Mouse (Mus musculus): Measurements from ENCODE around the gene Arid3a.

DNA sequence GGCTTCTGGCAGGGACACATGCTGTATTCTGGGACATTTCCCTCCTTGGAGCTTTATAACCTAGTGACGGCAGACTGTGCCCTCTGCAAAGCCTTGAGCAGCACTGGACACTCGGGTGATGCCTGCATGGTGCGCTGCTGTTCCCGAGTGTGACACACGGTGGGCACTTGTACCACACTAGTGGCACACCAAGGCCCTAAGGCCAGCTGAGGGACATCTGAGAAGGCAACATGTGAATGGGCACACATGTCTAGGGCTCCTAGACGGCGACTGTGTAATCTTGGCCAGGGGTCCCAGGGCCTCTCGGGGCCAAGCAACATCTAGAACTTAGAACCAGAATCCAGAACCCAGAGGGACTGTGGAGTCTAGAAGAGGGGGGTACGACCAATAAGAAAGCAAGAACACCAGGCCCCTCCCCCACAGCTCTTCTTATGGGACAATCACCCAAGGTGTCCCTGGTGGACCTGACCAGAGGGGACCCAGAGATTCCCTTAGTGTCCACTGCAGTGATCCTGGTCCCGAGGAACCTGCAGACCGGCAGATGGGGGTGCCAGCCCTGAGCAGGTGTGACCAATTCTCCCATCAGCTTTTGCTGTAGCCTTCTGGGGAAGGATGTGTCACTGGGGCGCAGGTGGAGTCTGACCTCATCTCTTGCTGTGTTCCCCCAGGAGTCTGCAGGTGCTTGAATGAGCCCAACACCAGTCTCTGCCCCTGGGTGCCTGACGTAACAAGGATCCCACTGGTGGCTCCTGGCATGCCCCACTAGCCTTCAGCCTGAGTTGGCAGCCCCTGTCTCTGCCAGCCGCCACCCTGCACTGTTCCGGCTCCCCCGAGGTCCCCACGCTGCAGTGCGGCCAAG lies 3.4 kb downstream of the Arid3a start:
- no peak for TF ChIP-seq POLR2A (IDR thresholded peaks at IDR 0.05; ENCODE audit: insufficient read depth, low read depth, low read length)
- TF ChIP-seq CTCF (IDR thresholded peaks at IDR 0.05) = no peak
